Mouse (Mus musculus) heart, embryonic 16.5 days (tissue): ENCODE measurements around the gene Rccd1. TPM values are rescaled to one million over a fixed set of nuclear protein-coding genes. Genes with fewer than 3 reads are reported as not detected.

Source experiments
- ATAC-seq: fragments of 200-750 bp; cut with Nextera tagmentation; replicated peaks from 2 replicates; pipeline ENCODE4 v1.8.0; 2017; ENCODE audit warnings: moderate number of reproducible peaks; ENCODE audit not compliant: insufficient read depth, low FRiP score; ENCODE audit errors: extremely low read depth
- H3K27ac ChIP-seq: fragments of 300-500 bp; sonication (generic); 2 replicates; pipeline ENCODE4 v1.5.1; 2014; ENCODE audit warnings: mild to moderate bottlenecking, low read length, control low read depth, moderate library complexity
- H3K27me3 ChIP-seq: fragments of 300-500 bp; sonication (generic); 2 replicates; pipeline ENCODE4 v1.6.1; 2014; ENCODE audit warnings: low read length, mixed read lengths; ENCODE audit not compliant: control insufficient read depth, insufficient read depth
- H3K36me3 ChIP-seq: fragments of 300-500 bp; sonication (generic); 2 replicates; pipeline ENCODE4 v1.6.1; 2014; ENCODE audit not compliant: control insufficient read depth, insufficient read depth
- H3K4me1 ChIP-seq: fragments of 300-500 bp; sonication (generic); 2 replicates; pipeline ENCODE4 v1.6.1; 2014; ENCODE audit warnings: low read length, mixed read lengths; ENCODE audit not compliant: control insufficient read depth, insufficient read depth
- H3K4me2 ChIP-seq: fragments of 300-500 bp; sonication (generic); 2 replicates; pipeline ENCODE4 v1.6.1; 2014; ENCODE audit warnings: low read depth, mild to moderate bottlenecking, control low read depth, low read length
- H3K4me3 ChIP-seq: fragments of 300-500 bp; sonication (generic); 2 replicates; pipeline ENCODE4 v1.5.1; 2014; ENCODE audit warnings: mild to moderate bottlenecking, control low read depth, low read length
- H3K9ac ChIP-seq: fragments of 300-500 bp; sonication (generic); 2 replicates; pipeline ENCODE4 v1.6.1; 2014; ENCODE audit warnings: low read length, control low read depth
- H3K9me3 ChIP-seq: fragments of 300-500 bp; sonication (generic); replicated peaks from 2 replicates; pipeline ENCODE4 v1.6.1; 2016; ENCODE audit warnings: low read length; ENCODE audit not compliant: control insufficient read depth
- WGBS: fragments of 180-500 bp; shearing (Covaris S2); extraction: QIAGEN DNeasy Blood & Tissue Kit; methylation state at CpG from one replicate; pipeline ENCODE4 v1.1.7; 2014; 5-methylcytosine and 5-hydroxymethylcytosine counted together
- polyA plus RNA-seq: library from polyadenylated mRNA; unstranded; fragments of >200 nt; fragmentation: Nextera tagmentation; extraction: Ambion mirVana; gene quantifications from 2 replicates; pipeline ENCODE4 v1.2.1, GENCODE M21; 2015

Rccd1 gene
- polyA plus RNA-seq, 1 experiment from 2014 or later, result 6.5 TPM

GRCm38 (mm10) chr7:80369461-80369860, 45.2 kb upstream of the Rccd1 start:
- 65% methylated on average over 5 of the region's 5 CpGs for WGBS
- ATAC-seq, result no peak
- peak overlapping the region; percentile 92; the same call in 1 of the 2 replicates for H3K4me3 ChIP-seq

DNA sequence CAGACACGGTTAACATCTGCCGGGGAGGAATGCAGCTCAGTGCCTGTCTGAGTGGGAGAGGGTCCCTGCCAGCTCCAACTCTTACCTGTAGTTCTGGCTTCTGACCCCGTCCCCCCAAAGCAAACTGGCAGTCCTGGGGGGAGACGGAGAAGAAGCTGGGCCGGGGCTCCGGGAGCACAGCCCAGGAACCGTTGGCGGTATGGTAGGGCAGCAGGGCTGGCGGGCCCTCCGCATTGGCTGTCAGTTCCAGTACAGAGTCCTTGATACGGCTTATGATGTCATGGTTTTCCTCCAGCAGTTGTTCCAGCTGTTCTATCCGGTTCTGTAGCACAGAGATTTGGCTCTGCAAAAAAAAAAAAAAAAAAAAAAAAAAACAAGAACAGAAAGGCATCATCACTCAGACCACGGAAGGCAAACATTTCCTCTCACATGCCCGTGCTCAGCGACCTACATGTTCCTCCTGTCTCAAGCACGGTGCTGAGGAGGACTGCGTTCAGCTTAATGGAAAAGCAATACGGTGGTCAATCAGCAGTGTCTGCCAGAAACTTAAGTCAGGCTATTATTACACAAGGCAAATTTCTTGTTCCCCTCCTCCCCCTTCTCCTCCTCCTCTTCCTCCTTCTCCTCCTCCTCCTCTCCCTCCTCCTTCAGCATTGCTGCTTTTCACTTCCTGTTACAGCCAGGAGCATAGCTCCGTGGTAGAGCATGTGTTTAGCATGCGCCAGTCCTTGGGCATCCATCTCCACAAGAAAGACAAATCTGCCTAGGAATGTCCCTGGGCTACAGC, 44.6 kb upstream of the Rccd1 start:
- Histone ChIP-seq H3K4me3 (0 out of 2 replicates have a peak overlapping the region, but pooled peaks have one; percentile 15), H3K27me3 (no peaks in the 10 kb centered on the region), H3K27ac (peak overlapping the region; percentile 53), H3K9me3 (no peaks in the 10 kb centered on the region), H3K36me3 (peaks cover 26% of the 10 kb centered on the region), H3K4me2 (peak overlapping the region; percentile 82), H3K4me1 (peaks cover 27% of the 10 kb centered on the region), H3K9ac (no peak overlapping the region)
- 51% methylated on average over 20 of the region's 20 CpGs for WGBS
- ATAC-seq, result 0 out of 2 replicates have a peak, but pooled peaks have one; percentile 15

More at GRCm38 (mm10) chr7:80369461-80369860, 45.2 kb upstream of the Rccd1 start:
- Histone ChIP-seq H3K9ac (no peak overlapping the region), H3K9me3 (no peaks in the 10 kb centered on the region), H3K4me2 (peak overlapping the region; percentile 82), H3K27me3 (no peaks in the 10 kb centered on the region), H3K36me3 (peaks cover 19% of the 10 kb centered on the region), H3K4me1 (peaks cover 27% of the 10 kb centered on the region), H3K27ac (peak overlapping the region; percentile 53)

GRCm38 (mm10) chr7:80368009-80368408, 43.8 kb upstream of the Rccd1 start:
- Histone ChIP-seq H3K27ac (no peak overlapping the region), H3K27me3 (no peaks in the 10 kb centered on the region), H3K36me3 (peaks cover 34% of the 10 kb centered on the region), H3K9me3 (no peaks in the 10 kb centered on the region), H3K4me2 (no peak overlapping the region), H3K4me1 (peaks cover 27% of the 10 kb centered on the region), H3K9ac (no peak overlapping the region), H3K4me3 (no peak overlapping the region)
- no peak for ATAC-seq
- WGBS, result 82% methylated on average over 9 of the region's 9 CpGs

- Histone ChIP-seq H3K27me3 (no peaks in the 10 kb centered on the region), H3K9me3 (no peaks in the 10 kb centered on the region), H3K9ac (no peak overlapping the region), H3K27ac (no peak overlapping the region), H3K4me3 (no peak overlapping the region), H3K36me3 (peaks cover 42% of the 10 kb centered on the region), H3K4me1 (peaks cover 27% of the 10 kb centered on the region), H3K4me2 (no peak overlapping the region)
- no peak for ATAC-seq
- 94% methylated on average over 7 of the region's 7 CpGs for WGBS
Measured at GRCm38 (mm10) chr7:80367232-80367631, 43.0 kb upstream of the Rccd1 start.

DNA sequence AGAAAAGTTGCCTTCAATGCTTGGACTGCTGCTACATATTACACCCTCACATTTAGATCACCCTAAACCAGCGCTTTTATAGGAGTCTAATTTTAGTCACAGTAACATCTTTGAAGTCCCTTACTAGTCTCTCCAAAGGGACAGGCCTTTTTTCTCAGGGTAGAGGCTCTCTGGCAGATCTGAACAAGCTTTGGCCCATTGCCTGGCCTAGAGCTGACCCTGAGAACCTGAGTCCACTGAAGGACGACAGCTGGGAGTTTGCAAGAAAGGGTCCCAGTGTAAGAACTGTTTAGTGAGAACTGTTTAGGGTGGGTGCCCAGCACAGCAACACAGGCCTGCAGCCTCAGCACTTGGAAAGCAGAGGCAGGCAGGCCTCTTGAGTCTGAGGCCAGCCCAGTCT, 41.5 kb upstream of the Rccd1 start:
- Histone ChIP-seq H3K36me3 (peaks cover 55% of the 10 kb centered on the region), H3K4me3 (no peak overlapping the region), H3K4me2 (no peak overlapping the region), H3K27ac (no peak overlapping the region), H3K9ac (no peak overlapping the region), H3K9me3 (no peaks in the 10 kb centered on the region; the same call in 1 of the 2 replicates), H3K4me1 (peaks cover 25% of the 10 kb centered on the region), H3K27me3 (no peaks in the 10 kb centered on the region)
- ATAC-seq, result no peak
- WGBS, result 49% methylated on average over 2 of the region's 2 CpGs

DNA sequence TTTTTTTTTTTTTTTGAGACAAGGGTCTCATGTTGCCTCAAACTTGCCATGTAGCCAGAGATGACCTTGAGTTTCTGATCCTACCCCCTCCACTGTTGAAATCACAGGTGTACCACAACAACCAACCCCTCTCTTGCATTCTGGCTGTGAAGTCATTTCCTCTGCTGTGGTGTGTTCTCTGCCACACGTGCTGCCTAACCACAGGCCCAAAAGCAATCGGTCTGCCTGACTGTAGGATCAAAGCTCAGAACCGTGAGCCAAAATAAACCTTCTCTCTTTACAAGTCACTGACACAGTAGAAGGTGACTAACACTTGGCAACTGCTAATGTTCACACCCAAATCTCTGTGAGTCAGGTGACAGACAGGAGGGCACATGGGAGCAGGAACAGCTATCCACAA, 36.2 kb upstream of the Rccd1 start:
- Histone ChIP-seq H3K27me3 (no peaks in the 10 kb centered on the region), H3K27ac (no peak overlapping the region), H3K36me3 (peaks cover 68% of the 10 kb centered on the region), H3K4me3 (no peak overlapping the region), H3K4me2 (no peak overlapping the region), H3K4me1 (no peaks in the 10 kb centered on the region), H3K9me3 (no peaks in the 10 kb centered on the region; the same call in 1 of the 2 replicates), H3K9ac (no peak overlapping the region)
- 36% methylated on average over 3 of the region's 3 CpGs for WGBS
- no peak for ATAC-seq

- H3K4me3 ChIP-seq, result no peak overlapping the region
- H3K27ac ChIP-seq, result no peak overlapping the region
- no peaks in the 10 kb centered on the region for H3K27me3 ChIP-seq
- H3K4me1 ChIP-seq, result no peaks in the 10 kb centered on the region
- H3K9me3 ChIP-seq, result no peaks in the 10 kb centered on the region; the same call in 1 of the 2 replicates
- peaks cover 60% of the 10 kb centered on the region for H3K36me3 ChIP-seq
- no peak overlapping the region for H3K9ac ChIP-seq
- no peak overlapping the region for H3K4me2 ChIP-seq
- no peak for ATAC-seq
- 52% methylated on average over 4 of the region's 4 CpGs for WGBS
Measured at GRCm38 (mm10) chr7:80358039-80358438, 33.8 kb upstream of the Rccd1 start.

GRCm38 (mm10) chr7:80357156-80357555, 32.9 kb upstream of the Rccd1 start:
- no peaks in the 10 kb centered on the region; the same call in 1 of the 2 replicates for H3K9me3 ChIP-seq
- WGBS, result 65% methylated on average over 8 of the region's 8 CpGs
- H3K27me3 ChIP-seq, result no peaks in the 10 kb centered on the region
- H3K4me3 ChIP-seq, result no peak overlapping the region
- H3K4me1 ChIP-seq, result no peaks in the 10 kb centered on the region
- H3K4me2 ChIP-seq, result no peak overlapping the region
- ATAC-seq, result no peak
- H3K9ac ChIP-seq, result no peak overlapping the region
- no peak overlapping the region for H3K27ac ChIP-seq
- peaks cover 52% of the 10 kb centered on the region for H3K36me3 ChIP-seq

DNA sequence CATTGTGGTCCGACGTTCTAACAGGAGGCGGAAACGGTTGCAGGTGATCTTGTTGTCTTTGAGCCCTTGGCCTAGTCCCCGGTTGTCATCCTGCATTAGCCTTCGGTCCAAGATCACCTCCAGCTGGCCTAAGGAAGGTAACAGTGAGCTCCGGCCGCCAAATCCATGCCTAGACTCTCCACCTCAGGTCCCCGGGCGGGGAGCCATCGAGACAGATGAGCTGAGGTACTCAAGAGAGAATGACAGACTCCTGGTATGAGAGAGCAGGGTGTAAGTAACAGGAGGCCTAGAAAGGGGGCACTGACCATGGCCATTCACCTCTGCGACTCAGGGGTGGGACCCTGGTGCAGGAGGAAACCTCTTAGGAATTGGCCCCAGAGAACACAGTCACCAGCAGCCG, 32.1 kb upstream of the Rccd1 start:
- Histone ChIP-seq H3K9ac (no peak overlapping the region), H3K4me3 (no peak overlapping the region), H3K4me1 (no peaks in the 10 kb centered on the region), H3K36me3 (peaks cover 48% of the 10 kb centered on the region), H3K9me3 (no peaks in the 10 kb centered on the region; the same call in 1 of the 2 replicates), H3K4me2 (no peak overlapping the region), H3K27ac (no peak overlapping the region), H3K27me3 (no peaks in the 10 kb centered on the region)
- WGBS, result 82% methylated on average over 13 of the region's 13 CpGs
- ATAC-seq, result no peak
